Mouse (Mus musculus): ENCODE measurements at regions not wholly inside any gene's neighbourhood (a gene's known extent, or its start where the extent isn't known, plus 50 kb on each side); places are given as distances from the start of the nearest gene placed in this dataset.

- H3K9ac ChIP-seq = no peak overlapping the region
- 8% methylated on average over 1 of the region's 1 CpGs for WGBS (ENCODE audit: insufficient replicate concordance)
- DNase-seq (no peak), ATAC-seq (ENCODE audit: low read depth) (no peak)
- no peaks in the 10 kb centered on the region for H3K36me3 ChIP-seq
- H3K9me3 ChIP-seq (replicated peaks) = no peaks in the 10 kb centered on the region
- H3K27ac ChIP-seq = no peak overlapping the region
- H3K4me3 ChIP-seq (replicated peaks) = no peak overlapping the region
- H3K4me2 ChIP-seq = no peak overlapping the region
- H3K4me1 ChIP-seq (replicated peaks) = no peaks in the 10 kb centered on the region
- H3K27me3 ChIP-seq = no peaks in the 10 kb centered on the region
Observed at GRCm38 (mm10) chr4:7153835-7154234, 1085.0 kb downstream of the Car8 start.

DNA sequence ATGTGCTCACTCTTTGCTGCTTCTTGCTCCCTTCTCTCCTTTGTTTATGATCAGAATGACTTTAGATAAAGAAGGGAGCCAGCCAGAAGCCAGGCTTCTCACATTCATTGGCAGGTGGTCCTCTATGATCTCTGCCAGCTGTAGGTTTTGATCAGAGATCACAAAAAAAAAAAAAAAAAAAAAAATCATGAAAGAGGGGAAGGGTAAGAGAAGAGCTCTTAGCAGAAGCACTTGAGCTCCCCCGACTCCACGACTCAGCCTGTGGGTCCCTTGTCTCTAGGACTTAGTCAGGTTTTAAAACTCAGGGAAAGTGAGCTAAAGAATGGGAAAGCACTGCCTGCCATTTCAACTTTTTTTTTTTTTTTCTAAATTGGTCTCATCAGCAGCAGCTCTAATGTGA, 1093.1 kb downstream of the Car8 start:
- ATAC-seq (ENCODE audit: low read depth) (no peak), DNase-seq (no peak)
- H3K9me3 ChIP-seq (replicated peaks) = no peaks in the 10 kb centered on the region
- no peak overlapping the region for H3K4me2 ChIP-seq
- H3K4me1 ChIP-seq (replicated peaks) = no peaks in the 10 kb centered on the region
- H3K4me3 ChIP-seq (replicated peaks) = no peak overlapping the region
- 57% methylated on average over 2 of the region's 2 CpGs for WGBS (ENCODE audit: insufficient replicate concordance)
- H3K27me3 ChIP-seq = no peaks in the 10 kb centered on the region
- no peak overlapping the region for H3K27ac ChIP-seq
- no peak overlapping the region for H3K9ac ChIP-seq
- no peaks in the 10 kb centered on the region for H3K36me3 ChIP-seq

DNA sequence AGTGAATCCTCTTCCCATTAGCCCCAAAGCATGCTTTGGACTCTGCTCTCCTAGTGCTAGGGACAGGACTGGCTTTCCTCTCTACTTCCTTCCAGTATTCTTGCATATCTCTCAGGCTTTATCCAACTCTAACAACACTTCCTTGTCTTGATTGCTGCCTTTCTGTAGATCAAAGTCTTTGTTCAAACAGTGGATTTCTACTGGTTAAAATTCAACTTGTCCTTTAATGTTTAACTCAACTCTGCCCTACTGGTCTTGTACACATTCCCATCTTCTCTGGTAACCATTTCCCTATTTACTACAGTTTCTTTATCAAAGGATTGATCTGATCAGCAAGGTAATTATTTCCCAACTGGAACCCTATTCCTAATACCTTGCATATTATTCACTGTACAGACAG, 1094.6 kb downstream of the Car8 start:
- Histone ChIP-seq H3K4me1 (replicated peaks) (no peaks in the 10 kb centered on the region), H3K27ac (peak overlapping the region; percentile 40; the same call in 1 of the 2 replicates), H3K9me3 (replicated peaks) (no peaks in the 10 kb centered on the region), H3K27me3 (no peaks in the 10 kb centered on the region), H3K9ac (no peak overlapping the region), H3K4me3 (replicated peaks) (no peak overlapping the region), H3K4me2 (no peak overlapping the region), H3K36me3 (no peaks in the 10 kb centered on the region)
- no peak for DNase-seq
- ATAC-seq (ENCODE audit: low read depth) = peak; percentile 68

GRCm38 (mm10) chr4:7143676-7144075, 1095.2 kb downstream of the Car8 start:
- Histone ChIP-seq H3K4me3 (replicated peaks) (no peak overlapping the region), H3K4me2 (no peak overlapping the region), H3K27ac (peak overlapping the region; percentile 40), H3K36me3 (no peaks in the 10 kb centered on the region), H3K9me3 (replicated peaks) (no peaks in the 10 kb centered on the region), H3K9ac (no peak overlapping the region), H3K27me3 (no peaks in the 10 kb centered on the region), H3K4me1 (replicated peaks) (no peaks in the 10 kb centered on the region)
- WGBS (ENCODE audit: insufficient replicate concordance) = 40% methylated on average over 2 of the region's 2 CpGs
- DNase-seq (no peak), ATAC-seq (ENCODE audit: low read depth) (no peak)

DNA sequence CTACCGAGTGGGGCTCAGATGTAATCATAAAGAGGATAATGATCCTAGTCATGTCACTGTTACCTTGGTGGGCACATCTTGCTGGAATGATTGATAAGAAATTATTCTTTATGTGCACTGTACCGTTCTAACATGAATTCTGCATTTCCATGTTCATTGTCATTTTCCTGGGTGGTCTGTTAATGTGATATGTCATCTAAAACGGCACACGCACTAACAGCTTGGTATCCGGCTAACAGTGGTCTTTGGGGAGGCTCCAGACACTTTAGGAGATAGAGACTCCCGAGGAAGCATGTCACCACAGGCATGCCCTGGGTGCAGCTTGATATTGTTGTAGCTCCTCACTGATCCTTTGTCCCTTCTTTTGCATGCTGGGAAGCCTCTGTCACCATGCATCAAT, 1096.1 kb downstream of the Car8 start:
- Histone ChIP-seq H3K4me1 (replicated peaks) (no peaks in the 10 kb centered on the region), H3K4me2 (no peak overlapping the region), H3K27ac (no peak overlapping the region), H3K9me3 (replicated peaks) (no peaks in the 10 kb centered on the region), H3K9ac (no peak overlapping the region), H3K27me3 (no peaks in the 10 kb centered on the region), H3K4me3 (replicated peaks) (no peak overlapping the region), H3K36me3 (no peaks in the 10 kb centered on the region)
- ATAC-seq (ENCODE audit: low read depth) (no peak), DNase-seq (no peak)
- WGBS (ENCODE audit: insufficient replicate concordance) = 66% methylated on average over 6 of the region's 6 CpGs

DNA sequence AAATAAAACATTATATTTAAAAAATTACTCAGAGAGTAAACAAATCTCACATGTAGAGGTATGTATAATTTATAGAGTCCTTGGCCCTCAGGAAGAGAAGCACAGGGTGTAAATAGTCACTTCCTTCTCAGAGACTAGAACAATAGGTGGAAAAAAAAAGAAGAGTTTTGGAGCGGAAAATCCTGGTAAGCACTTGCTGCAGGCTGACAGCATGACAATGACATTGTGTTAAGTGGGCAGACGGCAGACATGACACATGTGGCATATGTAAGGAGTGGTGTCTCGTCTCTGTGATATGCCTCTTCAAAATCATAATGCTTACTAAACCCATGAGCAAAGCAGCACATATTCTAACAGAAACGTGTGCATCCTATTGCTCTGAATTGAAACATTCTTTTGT, 1126.7 kb downstream of the Car8 start:
- Histone ChIP-seq H3K4me3 (replicated peaks) (no peak overlapping the region), H3K4me1 (replicated peaks) (no peaks in the 10 kb centered on the region), H3K4me2 (no peak overlapping the region), H3K27ac (no peak overlapping the region), H3K27me3 (no peaks in the 10 kb centered on the region), H3K9me3 (replicated peaks) (no peaks in the 10 kb centered on the region), H3K9ac (no peak overlapping the region), H3K36me3 (no peaks in the 10 kb centered on the region)
- no peak for DNase-seq
- WGBS (ENCODE audit: insufficient replicate concordance) = 38% methylated on average over 4 of the region's 4 CpGs
- ATAC-seq (ENCODE audit: low read depth) = no peak

DNA sequence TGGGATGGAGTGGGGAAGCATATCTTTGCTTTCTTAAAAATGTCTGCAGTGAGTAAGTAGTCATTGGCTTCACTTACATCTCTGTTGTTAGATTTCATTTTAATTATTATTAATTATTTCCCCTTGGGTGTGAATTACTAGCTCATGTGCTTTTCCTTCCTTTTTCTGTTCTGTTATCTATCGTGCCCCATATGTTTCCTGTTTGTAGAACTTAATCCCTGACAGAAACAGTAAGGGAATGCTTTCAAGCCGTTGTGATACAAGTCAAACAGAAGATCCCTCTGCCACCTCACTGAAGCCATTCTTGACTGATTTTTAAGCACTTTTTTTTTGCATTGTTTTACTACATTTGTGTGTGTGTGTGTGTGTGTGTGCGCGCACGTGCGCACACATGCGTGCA, 1145.9 kb downstream of the Car8 start:
- no peak overlapping the region for H3K4me2 ChIP-seq
- ATAC-seq (ENCODE audit: low read depth) (no peak), DNase-seq (no peak)
- 60% methylated on average over 7 of the region's 7 CpGs for WGBS (ENCODE audit: insufficient replicate concordance)
- H3K27ac ChIP-seq = no peak overlapping the region
- H3K27me3 ChIP-seq = no peaks in the 10 kb centered on the region
- no peak overlapping the region for H3K4me3 ChIP-seq (replicated peaks)
- no peaks in the 10 kb centered on the region for H3K9me3 ChIP-seq (replicated peaks)
- no peaks in the 10 kb centered on the region for H3K36me3 ChIP-seq
- no peak overlapping the region for H3K9ac ChIP-seq
- H3K4me1 ChIP-seq (replicated peaks) = no peaks in the 10 kb centered on the region

DNA sequence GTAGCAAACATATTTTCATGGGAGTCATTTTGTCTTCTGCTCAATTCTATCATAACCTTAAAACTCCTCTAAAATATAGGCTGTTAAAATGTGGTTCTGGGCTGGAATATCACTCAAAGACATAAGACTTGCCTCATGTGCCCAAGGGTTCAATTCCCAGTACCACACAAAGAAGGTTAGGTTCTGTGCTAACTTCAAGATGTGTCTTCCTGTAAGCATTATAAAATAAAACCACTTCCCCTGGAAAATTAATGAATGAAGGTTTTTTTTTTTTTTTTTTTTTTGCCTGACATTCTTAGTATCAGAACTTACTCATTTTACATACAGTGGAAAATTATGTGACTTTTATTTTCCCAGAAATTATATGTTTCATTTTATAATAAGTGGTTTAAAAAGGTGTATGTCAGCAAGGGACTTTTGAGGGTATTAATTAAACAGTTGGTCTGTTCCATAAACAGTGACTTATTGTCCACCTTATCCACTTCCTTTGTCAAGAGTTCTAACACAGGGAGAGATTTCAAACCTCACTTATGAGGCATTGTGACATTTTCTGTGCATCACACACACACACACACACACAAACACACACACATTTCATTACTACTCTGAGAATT, 1147.5 kb downstream of the Car8 start:
- no peaks in the 10 kb centered on the region for H3K36me3 ChIP-seq
- ATAC-seq (ENCODE audit: low read depth) = no peak
- no peak for DNase-seq
- no peaks in the 10 kb centered on the region for H3K4me1 ChIP-seq (replicated peaks)
- H3K9ac ChIP-seq = no peak overlapping the region
- no peak overlapping the region for H3K27ac ChIP-seq
- no peaks in the 10 kb centered on the region for H3K27me3 ChIP-seq
- H3K9me3 ChIP-seq (replicated peaks) = 0 out of 2 replicates have a peak, but pooled peaks cover 5% of the 10 kb centered on the region
- no peak overlapping the region for H3K4me3 ChIP-seq (replicated peaks)
- H3K4me2 ChIP-seq = no peak overlapping the region

All from liver, embryonic 13.5 days (tissue).